Mouse (Mus musculus): ENCODE data around the gene Rrm1. TPM values are rescaled to one million over a fixed set of nuclear protein-coding genes. Genes with fewer than 3 reads are reported as not detected.

Gene Rrm1
- polyA plus RNA-seq (2017; shearing (Covaris generic)): 50.3 TPM

DNA sequence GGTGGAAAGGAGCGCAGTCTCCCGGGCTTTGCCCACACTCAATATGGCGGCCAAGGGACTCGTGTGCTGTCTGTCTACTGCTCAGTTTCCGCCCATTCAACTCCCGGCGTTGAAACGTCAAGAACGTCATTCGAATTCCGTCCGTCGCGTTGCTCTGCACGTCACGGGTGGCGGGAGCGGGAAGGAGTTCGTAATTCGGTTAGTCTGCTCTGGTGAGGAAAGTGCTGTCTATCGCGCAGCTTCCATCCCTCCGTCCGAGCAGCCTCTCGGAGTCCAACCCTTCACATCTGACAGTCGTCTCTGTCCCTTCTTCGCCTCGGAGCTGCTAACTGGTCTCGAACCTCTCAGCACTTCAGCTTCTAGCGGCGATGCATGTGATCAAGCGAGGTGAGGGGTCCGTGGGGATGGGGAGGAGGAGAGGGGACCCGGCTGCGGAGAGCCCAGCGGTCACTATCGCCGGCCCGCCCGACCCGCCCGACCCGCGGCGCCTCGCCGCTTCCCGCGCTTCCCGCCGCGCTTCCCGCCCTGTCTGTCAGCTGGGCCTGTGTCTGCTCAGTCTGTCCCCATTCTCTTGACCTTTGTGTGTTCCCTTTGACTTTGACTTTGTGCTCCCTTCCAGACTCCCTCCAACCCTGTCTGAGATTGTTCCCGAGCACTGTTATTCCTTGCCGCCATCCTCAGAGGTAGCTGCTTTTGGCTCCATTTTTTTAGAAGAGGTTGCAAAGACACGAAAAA lies at the start of gene Rrm1:
Gene Rrm1 (plus strand): TSS at position 39 of the 735 bp plus-strand sequence.

DNA sequence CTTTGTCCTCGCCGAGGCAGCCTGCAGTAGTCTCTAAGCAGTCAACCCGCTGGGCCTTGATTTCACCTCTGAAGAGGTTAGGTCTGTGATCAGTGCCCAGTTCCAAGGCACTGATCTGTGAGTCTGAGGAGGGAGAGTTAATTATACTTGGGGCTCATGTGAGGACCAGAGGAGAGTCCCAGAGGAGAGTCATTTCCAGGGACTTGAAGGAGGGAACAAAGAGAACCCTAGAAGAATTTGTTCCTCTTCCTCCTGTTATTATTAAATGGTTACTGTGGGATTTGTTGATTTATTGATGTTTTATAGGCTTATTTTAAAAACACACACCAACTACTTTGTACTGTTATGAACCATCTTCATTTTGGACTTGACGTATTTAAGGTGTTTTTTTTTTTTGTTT lies 40.1 kb downstream of the Rrm1 start, which contains the start of gene Olfr543:
Gene Olfr543 (minus strand): TSS at position 101 of the 400 bp plus-strand sequence.

GRCm38 (mm10) chr7:102488161-102488560 lies 46.7 kb downstream of the Rrm1 start, which contains the start of gene Olfr544:
Gene Olfr544, minus strand, starts transcription at chr7:102488313.

DNA sequence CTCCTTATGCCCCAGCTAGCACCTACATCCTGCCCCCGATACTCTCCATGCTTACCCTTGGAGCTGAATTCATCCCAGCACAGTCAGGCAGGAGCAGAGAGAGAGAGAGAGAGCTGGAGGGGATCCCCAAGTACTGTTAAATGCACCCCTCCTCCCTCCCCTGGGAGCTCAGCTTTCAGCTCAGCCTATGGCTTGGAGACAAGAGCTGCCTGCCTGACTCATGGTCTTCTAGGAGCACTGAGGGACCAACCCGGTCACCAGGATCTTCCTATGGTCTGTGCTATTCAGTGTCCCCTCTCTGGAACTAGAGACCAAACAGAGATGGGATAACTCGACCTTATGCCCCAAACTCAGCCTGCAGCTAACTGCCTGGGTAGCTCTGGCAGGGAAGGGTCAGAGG lies 58.0 kb downstream of the Rrm1 start, which contains the start of gene Olfr545:
Gene Olfr545 (minus strand): TSS at position 101 of the 400 bp plus-strand sequence.

Other genes with a start within 250 kb of the Rrm1 start
- 187 TPM for gene Nup98, start 231.5 kb upstream of the Rrm1 start, polyA plus RNA-seq (2017; shearing (Covaris generic))
- 37.9 TPM for gene Pgap2, start 231.5 kb upstream of the Rrm1 start, polyA plus RNA-seq (2017; shearing (Covaris generic))
- gene Rhog, start 185.6 kb upstream of the Rrm1 start, polyA plus RNA-seq (2017; shearing (Covaris generic)): 608 TPM
- gene Stim1, start 173.9 kb upstream of the Rrm1 start, polyA plus RNA-seq (2017; shearing (Covaris generic)): 165 TPM
- not detected for gene Olfr543, start 40.0 kb downstream of the Rrm1 start, polyA plus RNA-seq (2017; shearing (Covaris generic))
- gene Olfr544, start 46.6 kb downstream of the Rrm1 start, polyA plus RNA-seq (2017; shearing (Covaris generic)): 0.15 TPM
- not detected for gene Olfr545, start 57.9 kb downstream of the Rrm1 start, polyA plus RNA-seq (2017; shearing (Covaris generic))
- gene Olfr547, start 93.1 kb downstream of the Rrm1 start, polyA plus RNA-seq (2017; shearing (Covaris generic)): not detected
- not detected for gene Olfr548-ps1, start 99.2 kb downstream of the Rrm1 start, polyA plus RNA-seq (2017; shearing (Covaris generic))
- gene Olfr549, start 108.2 kb downstream of the Rrm1 start, polyA plus RNA-seq (2017; shearing (Covaris generic)): not detected
- gene Trim21, start 123.8 kb downstream of the Rrm1 start, polyA plus RNA-seq (2017; shearing (Covaris generic)): 20.7 TPM
- gene Olfr550, start 129.7 kb downstream of the Rrm1 start, polyA plus RNA-seq (2017; shearing (Covaris generic)): not detected
- gene Olfr551, start 150.2 kb downstream of the Rrm1 start, polyA plus RNA-seq (2017; shearing (Covaris generic)): 0.06 TPM
- gene Olfr552, start 156.1 kb downstream of the Rrm1 start, polyA plus RNA-seq (2017; shearing (Covaris generic)): not detected
- not detected for gene Olfr553, start 176.5 kb downstream of the Rrm1 start, polyA plus RNA-seq (2017; shearing (Covaris generic))
- 0.52 TPM for gene Olfr554, start 196.7 kb downstream of the Rrm1 start, polyA plus RNA-seq (2017; shearing (Covaris generic))
- gene Olfr555, start 217.1 kb downstream of the Rrm1 start, polyA plus RNA-seq (2017; shearing (Covaris generic)): not detected
- gene Olfr556, start 223.2 kb downstream of the Rrm1 start, polyA plus RNA-seq (2017; shearing (Covaris generic)): not detected
- 7.1 TPM for gene Trim68, start 245.6 kb downstream of the Rrm1 start, polyA plus RNA-seq (2017; shearing (Covaris generic))